In genomic region chr4:126241956-126242355, GRCm38 (mm10) we compare ENCODE assay signal across 17 mouse cellular contexts. TPM values are rescaled to one million over a fixed set of nuclear protein-coding genes. Genes with fewer than 3 reads are reported as not detected.
A peak's percentile ranks its signal among the peaks of the same experiment; 100 is the strongest.
DNase-seq lines count a peak whose midpoint lies in the region; ATAC-seq and TF ChIP-seq lines count a peak whose summit lies in the region.
"Had no signal": no experiment of that assay in that cellular context is flagged by ENCODE, and none has a peak within 500 bp of the region (broad histone marks: within the 10 kb centered on the region; RNA-seq: fewer than 3 reads in every experiment).

No protein-coding gene starts in this region.

- peaks cover 43% of the 10 kb centered on the region for H3K4me1 ChIP-seq in heart, embryonic 11.5 days (ENCODE audit: control insufficient read depth, insufficient read depth, low read length)
- H3K4me1 ChIP-seq in midbrain, embryonic 11.5 days (ENCODE audit: control insufficient read depth, insufficient read depth, low read length): 0 out of 2 replicates have a peak, but pooled peaks cover 2% of the 10 kb centered on the region
- H3K4me1 ChIP-seq in midbrain, embryonic 16.5 days (ENCODE audit: control insufficient read depth, insufficient read depth, low read length): peaks cover 6% of the 10 kb centered on the region; the same call in 1 of the 2 replicates
- peaks cover 56% of the 10 kb centered on the region for H3K4me1 ChIP-seq in olfactory bulb, adult 2 months (ENCODE audit: control insufficient read depth, insufficient read depth, low read length)
- H3K4me1 ChIP-seq in hindbrain, embryonic 14.5 days (replicated peaks; ENCODE audit: control insufficient read depth, insufficient read depth, low read length): no peaks in the 10 kb centered on the region

- H3K4me2 ChIP-seq in heart, embryonic 11.5 days: no peak overlapping the region
- H3K4me2 ChIP-seq in midbrain, embryonic 11.5 days: no peak overlapping the region
- no peak overlapping the region for H3K4me2 ChIP-seq in midbrain, embryonic 16.5 days (ENCODE audit: low read length)
- no peak overlapping the region for H3K4me2 ChIP-seq in hindbrain, embryonic 14.5 days (replicated peaks)
- H3K4me2 ChIP-seq: forebrain, embryonic 15.5 days; hindbrain, embryonic 12.5 days; stomach, embryonic 15.5 days had no signal

- H3K9me3 ChIP-seq in heart, embryonic 11.5 days (replicated peaks; ENCODE audit: control insufficient read depth, low read length): no peaks in the 10 kb centered on the region
- H3K9me3 ChIP-seq in midbrain, embryonic 11.5 days (ENCODE audit: control insufficient read depth, low read length): no peaks in the 10 kb centered on the region
- no peaks in the 10 kb centered on the region for H3K9me3 ChIP-seq in midbrain, embryonic 16.5 days (replicated peaks; ENCODE audit: control insufficient read depth, low read length, poor library complexity, severe bottlenecking)
- no peaks in the 10 kb centered on the region for H3K9me3 ChIP-seq in hindbrain, embryonic 14.5 days (ENCODE audit: control insufficient read depth, low read length)
- H3K9me3 ChIP-seq: forebrain, embryonic 15.5 days; hindbrain, embryonic 12.5 days; midbrain, embryonic 10.5 days; stomach, embryonic 15.5 days had no signal

- intact Hi-C loops in heart, postnatal 36 days (cut with DNase I): no loop called here

- no peak for TF ChIP-seq POLR2A in olfactory bulb, adult 2 months (IDR thresholded peaks at IDR 0.05; ENCODE audit: insufficient read depth, low read depth, low read length)

- 0 out of 2 replicates have a peak overlapping the region, but pooled peaks have one; percentile 29 for H3K27ac ChIP-seq in heart, embryonic 11.5 days (ENCODE audit: low read depth, low read length)
- H3K27ac ChIP-seq in midbrain, embryonic 11.5 days (ENCODE audit: low read depth, low read length): no peak overlapping the region
- H3K27ac ChIP-seq in midbrain, embryonic 16.5 days (ENCODE audit: low read length): no peak overlapping the region
- H3K27ac ChIP-seq in olfactory bulb, adult 2 months (ENCODE audit: insufficient read depth, low read depth, low read length): peak overlapping the region; percentile 17; the same call in 1 of the 2 replicates
- no peak overlapping the region for H3K27ac ChIP-seq in hindbrain, embryonic 14.5 days
- H3K27ac ChIP-seq: forebrain, embryonic 15.5 days; hindbrain, embryonic 12.5 days; liver, embryonic 14.5 days; midbrain, embryonic 10.5 days had no signal

- peaks cover 29% of the 10 kb centered on the region for H3K36me3 ChIP-seq in heart, embryonic 11.5 days (ENCODE audit: control insufficient read depth, insufficient read depth, low read length)
- H3K36me3 ChIP-seq in midbrain, embryonic 11.5 days (ENCODE audit: control insufficient read depth, insufficient read depth, low read length): peaks cover 22% of the 10 kb centered on the region
- H3K36me3 ChIP-seq in midbrain, embryonic 16.5 days (ENCODE audit: control insufficient read depth, insufficient read depth, low read length): peaks cover 31% of the 10 kb centered on the region
- peaks cover 65% of the 10 kb centered on the region for H3K36me3 ChIP-seq in hindbrain, embryonic 14.5 days (replicated peaks; ENCODE audit: control insufficient read depth, insufficient read depth)

- no peaks in the 10 kb centered on the region for H3K27me3 ChIP-seq in heart, embryonic 11.5 days (ENCODE audit: control insufficient read depth, insufficient read depth, low read length)
- H3K27me3 ChIP-seq in midbrain, embryonic 11.5 days (ENCODE audit: control insufficient read depth, insufficient read depth, low read length): no peaks in the 10 kb centered on the region
- H3K27me3 ChIP-seq in midbrain, embryonic 16.5 days (ENCODE audit: control insufficient read depth, insufficient read depth, low read depth, low read length): no peaks in the 10 kb centered on the region
- no peaks in the 10 kb centered on the region for H3K27me3 ChIP-seq in hindbrain, embryonic 14.5 days (ENCODE audit: control insufficient read depth, insufficient read depth, low read length)
- H3K27me3 ChIP-seq: forebrain, embryonic 15.5 days; hindbrain, embryonic 12.5 days; stomach, embryonic 15.5 days had no signal

- 0 out of 2 replicates have a peak overlapping the region, but pooled peaks have one; percentile 39 for H3K9ac ChIP-seq in heart, embryonic 11.5 days (ENCODE audit: low read depth, low read length)
- H3K9ac ChIP-seq in midbrain, embryonic 11.5 days (ENCODE audit: low read length): no peak overlapping the region
- no peak overlapping the region for H3K9ac ChIP-seq in midbrain, embryonic 16.5 days (ENCODE audit: low read depth, low read length)
- H3K9ac ChIP-seq in hindbrain, embryonic 14.5 days: no peak overlapping the region
- H3K9ac ChIP-seq: forebrain, embryonic 15.5 days; hindbrain, embryonic 12.5 days; liver, embryonic 14.5 days; stomach, embryonic 15.5 days had no signal

- no peak for DNase-seq in heart, postnatal 36 days
- DNase-seq in midbrain, embryonic 11.5 days (ENCODE audit: low spot score, missing footprints): peak; percentile 79
- DNase-seq in cerebellum, postnatal 14 days: peak; percentile 40 to 45
- DNase-seq in hindbrain, embryonic 14.5 days (ENCODE audit: low spot score): no peak
- DNase-seq: adrenal gland, adult 2 months; gastrocnemius, postnatal 14 days; left cerebral cortex, postnatal 4 days; lung, postnatal 14 days had no signal

- WGBS in heart, embryonic 11.5 days (ENCODE audit: insufficient replicate concordance): 24% methylated on average over 9 of the region's 9 CpGs
- 52% methylated on average over 9 of the region's 9 CpGs for WGBS in midbrain, embryonic 11.5 days
- WGBS in midbrain, embryonic 16.5 days: 53% methylated on average over 9 of the region's 9 CpGs
- 33% methylated on average over 9 of the region's 9 CpGs for WGBS in olfactory bulb, adult 2 months
- WGBS in hindbrain, embryonic 14.5 days: 59% methylated on average over 9 of the region's 9 CpGs

- no peak overlapping the region for H3K4me3 ChIP-seq in heart, embryonic 11.5 days (ENCODE audit: low read depth, low read length)
- no peak overlapping the region for H3K4me3 ChIP-seq in midbrain, embryonic 11.5 days (ENCODE audit: low read depth, low read length)
- no peak overlapping the region for H3K4me3 ChIP-seq in midbrain, embryonic 16.5 days (ENCODE audit: low read depth, low read length)
- no peak overlapping the region for H3K4me3 ChIP-seq in olfactory bulb, adult 2 months (ENCODE audit: insufficient read depth, low read depth, low read length)
- no peak overlapping the region for H3K4me3 ChIP-seq in hindbrain, embryonic 14.5 days (replicated peaks; ENCODE audit: low read length)
- H3K4me3 ChIP-seq: forebrain, embryonic 15.5 days; hindbrain, embryonic 12.5 days; midbrain, embryonic 10.5 days; stomach, embryonic 15.5 days had no signal

- ATAC-seq in heart, embryonic 11.5 days (replicated peaks; ENCODE audit: insufficient number of reproducible peaks, low FRiP score, low TSS enrichment): no peak
- no peak for ATAC-seq in midbrain, embryonic 11.5 days (ENCODE audit: low FRiP score)
- ATAC-seq in midbrain, embryonic 16.5 days: no peak
- no peak for ATAC-seq in hindbrain, embryonic 14.5 days (ENCODE audit: low FRiP score)
- ATAC-seq: forebrain, embryonic 15.5 days; intestine, embryonic 16.5 days had no signal

- no peak for TF ChIP-seq CTCF in olfactory bulb, adult 2 months (IDR thresholded peaks at IDR 0.05; ENCODE audit: insufficient read depth, low read depth, low read length)

RNA-seq across cellular contexts. Expression of gene Map7d1, which starts 14.2 kb away (rescaled TPM):
- polyA plus RNA-seq in heart, embryonic 11.5 days (2014; fragmentation: Nextera tagmentation; extraction: Ambion mirVana): 37.0 and 44.6 TPM in 2 replicates
- total RNA-seq in heart, postnatal 36 days (2021): 100 to 1,000 TPM; 248 to 259 TPM
- 61.8 and 68.7 TPM in 2 replicates for polyA plus RNA-seq in midbrain, embryonic 11.5 days (2014; fragmentation: Nextera tagmentation; extraction: Ambion mirVana)
- 66.1 and 68.2 TPM in 2 replicates for polyA plus RNA-seq in midbrain, embryonic 16.5 days (2015; fragmentation: Nextera tagmentation; extraction: Ambion mirVana)
- 379 TPM in 1 of 2 replicates, not detected in the other for polyA plus RNA-seq in olfactory bulb, adult 2 months (2012; ENCODE audit: insufficient read depth, insufficient read length, low replicate concordance, missing spikeins)
- polyA plus RNA-seq in hindbrain, embryonic 14.5 days (2014; fragmentation: Nextera tagmentation; extraction: Ambion mirVana): 84.2 and 90.0 TPM in 2 replicates

RNA-seq across cellular contexts. Expression of gene Trappc3, which starts 20.2 kb away (rescaled TPM):
- 11.0 and 28.0 TPM in 2 replicates for polyA plus RNA-seq in heart, embryonic 11.5 days (2014; fragmentation: Nextera tagmentation; extraction: Ambion mirVana)
- 10 to 100 TPM; 45.9 to 46.3 TPM for total RNA-seq in heart, postnatal 36 days (2021)
- polyA plus RNA-seq in midbrain, embryonic 11.5 days (2014; fragmentation: Nextera tagmentation; extraction: Ambion mirVana): 37.1 and 38.9 TPM in 2 replicates
- polyA plus RNA-seq in midbrain, embryonic 16.5 days (2015; fragmentation: Nextera tagmentation; extraction: Ambion mirVana): 193 and 198 TPM in 2 replicates
- polyA plus RNA-seq in olfactory bulb, adult 2 months (2012; ENCODE audit: insufficient read depth, insufficient read length, low replicate concordance, missing spikeins): 342 TPM in 1 of 2 replicates, not detected in the other
- 40.7 and 45.9 TPM in 2 replicates for polyA plus RNA-seq in hindbrain, embryonic 14.5 days (2014; fragmentation: Nextera tagmentation; extraction: Ambion mirVana)

RNA-seq across cellular contexts. Expression of gene Thrap3, which starts 39.4 kb away (rescaled TPM):
- 131 and 155 TPM in 2 replicates for polyA plus RNA-seq in heart, embryonic 11.5 days (2014; fragmentation: Nextera tagmentation; extraction: Ambion mirVana)
- 100 to 1,000 TPM; 119 to 123 TPM for total RNA-seq in heart, postnatal 36 days (2021)
- 192 and 219 TPM in 2 replicates for polyA plus RNA-seq in midbrain, embryonic 11.5 days (2014; fragmentation: Nextera tagmentation; extraction: Ambion mirVana)
- 124 and 137 TPM in 2 replicates for polyA plus RNA-seq in midbrain, embryonic 16.5 days (2015; fragmentation: Nextera tagmentation; extraction: Ambion mirVana)
- 165 and 783 TPM in 2 replicates for polyA plus RNA-seq in olfactory bulb, adult 2 months (2012; ENCODE audit: insufficient read depth, insufficient read length, low replicate concordance, missing spikeins)
- 127 and 139 TPM in 2 replicates for polyA plus RNA-seq in hindbrain, embryonic 14.5 days (2014; fragmentation: Nextera tagmentation; extraction: Ambion mirVana)

RNA-seq across cellular contexts. Expression of gene Col8a2, which starts 44.6 kb away (rescaled TPM):
- polyA plus RNA-seq in heart, embryonic 11.5 days (2014; fragmentation: Nextera tagmentation; extraction: Ambion mirVana): 2.0 and 3.0 TPM in 2 replicates
- under 1 TPM; 0.61 to 0.62 TPM for total RNA-seq in heart, postnatal 36 days (2021)
- polyA plus RNA-seq in midbrain, embryonic 11.5 days (2014; fragmentation: Nextera tagmentation; extraction: Ambion mirVana): 9.1 and 9.5 TPM in 2 replicates
- polyA plus RNA-seq in midbrain, embryonic 16.5 days (2015; fragmentation: Nextera tagmentation; extraction: Ambion mirVana): 2.2 and 2.5 TPM in 2 replicates
- not detected in 2 replicates for polyA plus RNA-seq in olfactory bulb, adult 2 months (2012; ENCODE audit: insufficient read depth, insufficient read length, low replicate concordance, missing spikeins)
- polyA plus RNA-seq in hindbrain, embryonic 14.5 days (2014; fragmentation: Nextera tagmentation; extraction: Ambion mirVana): 8.1 and 9.9 TPM in 2 replicates

Comparison
In these comparisons a context has a peak if more than half of its experiments do, and no peak if none do; other contexts are left out.
1. H3K27ac ChIP-seq: peak in heart, embryonic 11.5 days (single experiment) and olfactory bulb, adult 2 months (single experiment); none in midbrain, embryonic 11.5 days (single experiment), midbrain, embryonic 16.5 days (single experiment) and hindbrain, embryonic 14.5 days (single experiment).
2. DNase-seq: peak in midbrain, embryonic 11.5 days (single experiment) and cerebellum, postnatal 14 days (2 of 2); none in heart, postnatal 36 days (0 of 2) and hindbrain, embryonic 14.5 days (single experiment).